Mouse (Mus musculus) CD4-positive, CD25-positive, alpha-beta regulatory T cell, adult 2 months (primary cell): ENCODE measurements at regions not wholly inside any gene's neighbourhood (a gene's known extent, or its start where the extent isn't known, plus 50 kb on each side); places are given as distances from the start of the nearest gene placed in this dataset.
"Not testable (repeated sequence)": the region's sequence is repeated elsewhere in the genome, so short reads cannot be mapped to it uniquely, and the experiment has no call there.

Experiments used
- DNase-seq: peaks from one replicate; pipeline ENCODE4 v3.0.0-alpha.2; 2012; ENCODE audit warnings: low read depth, low spot score

GRCm38 (mm10) chr1:51602071-51602470, 123.8 kb upstream of the Nabp1 start:
- DNase-seq, result no peak

- DNase-seq, result peak; percentile 86
Observed at GRCm38 (mm10) chr1:51600425-51600824, 122.2 kb upstream of the Nabp1 start.

GRCm38 (mm10) chr1:51596935-51597820, 119.0 kb upstream of the Nabp1 start:
- DNase-seq, result peak; percentile 92

GRCm38 (mm10) chr1:51594666-51595065, 116.4 kb upstream of the Nabp1 start:
- no peak for DNase-seq

- DNase-seq, result peak; percentile 75
Observed at GRCm38 (mm10) chr1:51593621-51594441, 115.6 kb upstream of the Nabp1 start.

GRCm38 (mm10) chr1:51591886-51592285, 113.7 kb upstream of the Nabp1 start:
- DNase-seq, result no peak

GRCm38 (mm10) chr1:51590606-51591400, 112.6 kb upstream of the Nabp1 start:
- DNase-seq, result no peak

- peak; percentile 87 for DNase-seq
Observed at GRCm38 (mm10) chr1:51584925-51585424, 106.8 kb upstream of the Nabp1 start.

- DNase-seq, result no peak
Observed at GRCm38 (mm10) chr1:51583871-51584270, 105.6 kb upstream of the Nabp1 start.

GRCm38 (mm10) chr1:51580074-51580473, 101.8 kb upstream of the Nabp1 start:
- DNase-seq, result no peak

GRCm38 (mm10) chr1:51577701-51578100, 99.5 kb upstream of the Nabp1 start:
- peak; percentile 75 for DNase-seq

- DNase-seq, result peak; percentile 47
Observed at GRCm38 (mm10) chr1:51572314-51573078, 94.3 kb upstream of the Nabp1 start.

- DNase-seq, result no peak
Observed at GRCm38 (mm10) chr1:51569625-51570024, 91.4 kb upstream of the Nabp1 start.

GRCm38 (mm10) chr1:51566170-51566649, 88.0 kb upstream of the Nabp1 start:
- no peak for DNase-seq

- DNase-seq, result not testable (repeated sequence)
Observed at GRCm38 (mm10) chr1:51556616-51557015, 78.4 kb upstream of the Nabp1 start.

- DNase-seq, result no peak
Observed at GRCm38 (mm10) chr1:51553738-51554137, 75.5 kb upstream of the Nabp1 start.

GRCm38 (mm10) chr1:51551624-51552023, 73.4 kb upstream of the Nabp1 start:
- no peak for DNase-seq

- DNase-seq, result no peak
Observed at GRCm38 (mm10) chr1:51542801-51543200, 64.6 kb upstream of the Nabp1 start.

- DNase-seq, result no peak
Observed at GRCm38 (mm10) chr1:51539634-51540033, 61.4 kb upstream of the Nabp1 start.

- no peak for DNase-seq
Observed at GRCm38 (mm10) chr1:51538836-51539235, 60.6 kb upstream of the Nabp1 start.
